Mouse (Mus musculus): Measurements from ENCODE around the gene Prss28. TPM values are rescaled to one million over a fixed set of nuclear protein-coding genes. Genes with fewer than 3 reads are reported as not detected.

The Prss28 gene
- polyA plus RNA-seq (2014; fragmentation: Illumina TruSeq; extraction: RNeasy Lipid Tissue Mini Kit (QIAGEN cat#74804); ENCODE audit: low read depth, low replicate concordance): not detected

DNA sequence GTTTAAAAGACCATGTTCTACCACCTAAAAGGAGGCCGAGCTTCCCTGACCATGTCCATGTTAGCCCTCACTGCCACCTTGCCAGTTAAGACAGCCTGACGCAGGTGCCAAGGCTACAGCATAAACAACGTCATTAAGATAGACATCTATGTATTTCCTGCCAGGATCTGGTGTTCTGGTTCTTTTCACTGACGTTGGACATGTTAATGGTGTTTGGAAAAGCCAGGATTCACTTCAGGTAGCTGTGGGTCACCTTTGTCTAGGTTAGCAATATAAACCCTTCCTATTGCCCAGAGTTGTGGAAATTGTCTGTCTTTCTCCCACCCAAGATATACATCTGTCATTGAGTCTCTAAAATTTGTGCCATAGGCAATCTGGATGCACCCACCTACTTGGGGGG is at the start of gene Prss28:
TSS of gene Prss28 (plus strand) at position 301 of the 400 bp plus-strand sequence.

DNA sequence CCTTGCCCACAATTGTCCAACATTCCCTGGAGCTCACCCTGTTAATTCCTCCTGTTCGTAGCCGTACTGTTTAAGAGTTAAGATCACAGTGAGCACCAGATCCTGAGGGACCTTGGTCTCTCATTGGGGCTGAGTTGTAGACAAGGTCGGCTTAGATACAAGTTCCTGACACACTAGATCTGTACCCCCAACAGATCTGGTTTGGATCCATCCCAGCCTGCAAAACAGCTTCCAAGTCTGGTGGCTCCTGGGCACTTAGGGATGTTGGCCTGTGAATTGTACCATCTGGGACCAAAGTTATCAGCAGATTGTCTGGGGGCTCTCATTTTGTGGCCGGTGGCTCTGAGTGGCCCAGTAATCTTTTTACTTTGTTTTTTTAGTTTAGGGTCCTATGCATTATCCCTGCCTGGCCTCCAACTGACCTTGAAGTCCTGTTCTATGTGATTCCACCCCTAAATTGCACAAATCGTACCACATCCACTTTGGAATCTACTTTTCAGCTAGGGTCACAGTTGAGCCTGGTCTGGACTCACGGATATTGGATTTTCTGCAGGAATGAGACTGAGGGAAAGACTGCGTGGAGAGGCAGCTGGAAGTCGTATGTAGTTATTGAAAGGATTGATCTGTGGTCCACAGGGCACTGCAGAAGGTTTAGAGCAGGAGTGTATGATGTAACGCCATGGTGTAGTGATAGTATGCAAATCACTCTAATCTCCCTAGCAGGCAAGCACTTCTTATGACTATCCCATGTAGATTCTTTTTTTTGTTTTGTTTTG is 33.7 kb upstream of the Prss28 start, which contains the start of gene Ube2i:
TSS of gene Ube2i (minus strand) at position 52 of the 776 bp plus-strand sequence.

DNA sequence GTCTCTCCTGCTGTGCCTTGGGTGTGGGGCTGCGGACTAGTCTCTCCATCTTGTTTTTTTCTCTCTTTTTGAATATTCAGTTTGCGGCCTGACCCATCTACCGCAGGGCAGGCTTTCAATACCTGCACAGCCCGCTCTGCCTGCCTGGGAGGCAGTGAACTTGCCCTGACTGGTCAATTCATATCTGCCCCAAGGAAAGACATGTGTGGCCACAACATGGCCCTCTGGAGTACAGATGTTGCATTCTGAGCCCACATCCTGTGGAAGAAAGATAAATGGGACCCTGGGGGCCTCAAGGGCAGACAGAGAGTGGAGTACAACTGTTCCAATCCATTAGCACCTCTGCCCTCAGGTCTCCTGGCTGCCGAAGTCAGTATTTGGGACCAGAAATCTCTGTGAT is 10.4 kb upstream of the Prss28 start, which contains the start of gene Prss34:
TSS of gene Prss34 (plus strand) at position 301 of the 400 bp plus-strand sequence.

DNA sequence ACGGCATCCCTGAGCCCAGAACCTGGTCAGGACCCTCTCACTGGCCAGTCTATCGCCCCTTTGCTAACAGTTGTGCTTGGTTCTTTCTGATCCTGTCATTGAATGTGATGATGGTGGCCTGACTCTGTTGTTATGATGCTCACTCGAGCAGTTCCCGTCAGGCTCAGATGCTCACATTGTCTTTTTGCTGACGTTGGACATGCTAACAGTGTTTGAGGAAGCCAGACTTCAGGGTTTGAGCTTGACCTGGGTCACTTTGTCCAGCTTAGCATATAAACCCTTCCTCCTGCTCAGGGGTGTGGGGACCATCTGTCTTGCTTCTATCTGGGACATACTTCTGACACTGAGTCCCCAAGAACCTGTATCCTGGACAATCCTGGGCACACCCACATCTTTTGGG is 9.9 kb downstream of the Prss28 start, which contains the start of gene Prss29:
TSS of gene Prss29 (plus strand) at position 301 of the 400 bp plus-strand sequence.

DNA sequence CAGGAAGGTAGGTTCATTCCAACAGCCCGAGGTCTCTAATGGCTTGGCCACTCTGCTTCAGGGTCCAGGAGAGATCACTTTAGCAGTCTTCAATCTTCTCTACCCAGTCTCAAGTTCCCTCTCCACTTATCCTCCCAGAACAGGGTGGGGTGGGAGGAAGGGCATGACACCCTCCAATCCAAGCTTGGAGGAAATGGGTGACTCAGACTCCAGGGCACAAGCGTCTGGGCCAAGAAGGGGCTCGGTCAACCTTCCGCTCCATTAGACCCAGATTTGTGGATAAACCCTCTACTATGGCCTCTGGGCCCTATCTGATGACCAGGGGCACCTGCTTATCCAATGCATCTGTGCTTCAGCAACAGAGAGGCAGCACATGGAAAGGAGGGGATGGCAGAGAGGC is 37.0 kb downstream of the Prss28 start, which contains the start of gene Tpsab1:
TSS of gene Tpsab1 (minus strand) at position 101 of the 400 bp plus-strand sequence.

Other genes with a start within 250 kb of the Prss28 start
- gene Tmem204, start 225.1 kb upstream of the Prss28 start, polyA plus RNA-seq (2014; fragmentation: Illumina TruSeq; extraction: RNeasy Lipid Tissue Mini Kit (QIAGEN cat#74804); ENCODE audit: low read depth, low replicate concordance): 1.2 TPM
- 0.48 TPM for gene Telo2, start 192.7 kb upstream of the Prss28 start, polyA plus RNA-seq (2014; fragmentation: Illumina TruSeq; extraction: RNeasy Lipid Tissue Mini Kit (QIAGEN cat#74804); ENCODE audit: low read depth, low replicate concordance)
- gene Ptx4, start 187.9 kb upstream of the Prss28 start, polyA plus RNA-seq (2014; fragmentation: Illumina TruSeq; extraction: RNeasy Lipid Tissue Mini Kit (QIAGEN cat#74804); ENCODE audit: low read depth, low replicate concordance): not detected
- gene Clcn7, start 175.3 kb upstream of the Prss28 start, polyA plus RNA-seq (2014; fragmentation: Illumina TruSeq; extraction: RNeasy Lipid Tissue Mini Kit (QIAGEN cat#74804); ENCODE audit: low read depth, low replicate concordance): 3.2 TPM
- gene Ccdc154, start 146.2 kb upstream of the Prss28 start, polyA plus RNA-seq (2014; fragmentation: Illumina TruSeq; extraction: RNeasy Lipid Tissue Mini Kit (QIAGEN cat#74804); ENCODE audit: low read depth, low replicate concordance): 2.2 TPM
- not detected for gene Gm38655, start 133.2 kb upstream of the Prss28 start, polyA plus RNA-seq (2014; fragmentation: Illumina TruSeq; extraction: RNeasy Lipid Tissue Mini Kit (QIAGEN cat#74804); ENCODE audit: low read depth, low replicate concordance)
- gene BC003965, start 124.1 kb upstream of the Prss28 start, polyA plus RNA-seq (2014; fragmentation: Illumina TruSeq; extraction: RNeasy Lipid Tissue Mini Kit (QIAGEN cat#74804); ENCODE audit: low read depth, low replicate concordance): 5.9 TPM
- gene Unkl, start 120.2 kb upstream of the Prss28 start, polyA plus RNA-seq (2014; fragmentation: Illumina TruSeq; extraction: RNeasy Lipid Tissue Mini Kit (QIAGEN cat#74804); ENCODE audit: low read depth, low replicate concordance): 3.5 TPM
- 2.9 TPM for gene Gnptg, start 68.5 kb upstream of the Prss28 start, polyA plus RNA-seq (2014; fragmentation: Illumina TruSeq; extraction: RNeasy Lipid Tissue Mini Kit (QIAGEN cat#74804); ENCODE audit: low read depth, low replicate concordance)
- 6.2 TPM for gene Tsr3, start 68.5 kb upstream of the Prss28 start, polyA plus RNA-seq (2014; fragmentation: Illumina TruSeq; extraction: RNeasy Lipid Tissue Mini Kit (QIAGEN cat#74804); ENCODE audit: low read depth, low replicate concordance)
- gene Baiap3, start 52.3 kb upstream of the Prss28 start, polyA plus RNA-seq (2014; fragmentation: Illumina TruSeq; extraction: RNeasy Lipid Tissue Mini Kit (QIAGEN cat#74804); ENCODE audit: low read depth, low replicate concordance): 0.20 TPM
- 461 TPM for gene Ube2i, start 34.0 kb upstream of the Prss28 start, polyA plus RNA-seq (2014; fragmentation: Illumina TruSeq; extraction: RNeasy Lipid Tissue Mini Kit (QIAGEN cat#74804); ENCODE audit: low read depth, low replicate concordance)
- gene Prss34, start 10.3 kb upstream of the Prss28 start, polyA plus RNA-seq (2014; fragmentation: Illumina TruSeq; extraction: RNeasy Lipid Tissue Mini Kit (QIAGEN cat#74804); ENCODE audit: low read depth, low replicate concordance): not detected
- gene Prss29, start 10.0 kb downstream of the Prss28 start, polyA plus RNA-seq (2014; fragmentation: Illumina TruSeq; extraction: RNeasy Lipid Tissue Mini Kit (QIAGEN cat#74804); ENCODE audit: low read depth, low replicate concordance): not detected
- not detected for gene Tpsab1, start 36.9 kb downstream of the Prss28 start, polyA plus RNA-seq (2014; fragmentation: Illumina TruSeq; extraction: RNeasy Lipid Tissue Mini Kit (QIAGEN cat#74804); ENCODE audit: low read depth, low replicate concordance)
- not detected for gene Tpsb2, start 57.7 kb downstream of the Prss28 start, polyA plus RNA-seq (2014; fragmentation: Illumina TruSeq; extraction: RNeasy Lipid Tissue Mini Kit (QIAGEN cat#74804); ENCODE audit: low read depth, low replicate concordance)
- gene Tpsg1, start 60.6 kb downstream of the Prss28 start, polyA plus RNA-seq (2014; fragmentation: Illumina TruSeq; extraction: RNeasy Lipid Tissue Mini Kit (QIAGEN cat#74804); ENCODE audit: low read depth, low replicate concordance): not detected
- gene Cacna1h, start 125.1 kb downstream of the Prss28 start, polyA plus RNA-seq (2014; fragmentation: Illumina TruSeq; extraction: RNeasy Lipid Tissue Mini Kit (QIAGEN cat#74804); ENCODE audit: low read depth, low replicate concordance): 3.0 TPM
- gene Tekt4, start 146.0 kb downstream of the Prss28 start, polyA plus RNA-seq (2014; fragmentation: Illumina TruSeq; extraction: RNeasy Lipid Tissue Mini Kit (QIAGEN cat#74804); ENCODE audit: low read depth, low replicate concordance): 6.4 TPM
- not detected for gene Sstr5, start 188.6 kb downstream of the Prss28 start, polyA plus RNA-seq (2014; fragmentation: Illumina TruSeq; extraction: RNeasy Lipid Tissue Mini Kit (QIAGEN cat#74804); ENCODE audit: low read depth, low replicate concordance)

Measured in testis, adult 10 weeks (tissue).